Mouse (Mus musculus): ENCODE measurements around the gene Naa50. TPM values are rescaled to one million over a fixed set of nuclear protein-coding genes. Genes with fewer than 3 reads are reported as not detected.

Naa50 gene
- polyA plus RNA-seq, 1 experiment: 170 TPM

GRCm38 (mm10) chr16:44149002-44149767 is 9.6 kb downstream of the Naa50 start:
- no peak overlapping the region for H3K27ac ChIP-seq (ENCODE audit: insufficient read depth, low read length)
- no peaks in the 10 kb centered on the region for H3K9me3 ChIP-seq (replicated peaks; ENCODE audit: control insufficient read depth, insufficient read depth, low read length, poor library complexity, severe bottlenecking)
- no peak overlapping the region for H3K4me3 ChIP-seq (ENCODE audit: low read depth, low read length)
- H3K4me1 ChIP-seq (ENCODE audit: control insufficient read depth, insufficient read depth, low read length): no peaks in the 10 kb centered on the region
- no peak overlapping the region for H3K9ac ChIP-seq (ENCODE audit: low read depth, poor library complexity, severe bottlenecking)
- peaks cover 3% of the 10 kb centered on the region; the same call in 1 of the 2 replicates for H3K36me3 ChIP-seq (ENCODE audit: control insufficient read depth, insufficient read depth, low read length, poor library complexity, severe bottlenecking)
- no peaks in the 10 kb centered on the region for H3K27me3 ChIP-seq (ENCODE audit: control insufficient read depth, insufficient read depth, low read length, poor library complexity, severe bottlenecking)
- TF ChIP-seq EP300 (IDR thresholded peaks at IDR 0.05; ENCODE audit: insufficient read depth, low read depth, low read length): no peak
- TF ChIP-seq POLR2A (IDR thresholded peaks at IDR 0.05; ENCODE audit: insufficient read depth, low read length): no peak
- no peak for TF ChIP-seq CTCF (IDR thresholded peaks at IDR 0.05; ENCODE audit: low read depth, low read length)

GRCm38 (mm10) chr16:44154497-44155057 is 14.9 kb downstream of the Naa50 start:
- H3K27ac ChIP-seq (ENCODE audit: insufficient read depth, low read length): no peak overlapping the region
- peak; percentile 6 for TF ChIP-seq CTCF (IDR thresholded peaks at IDR 0.05; ENCODE audit: low read depth, low read length)
- no peak for TF ChIP-seq POLR2A (IDR thresholded peaks at IDR 0.05; ENCODE audit: insufficient read depth, low read length)

GRCm38 (mm10) chr16:44159325-44159724 is 19.7 kb downstream of the Naa50 start:
- Histone ChIP-seq H3K4me3 (ENCODE audit: low read depth, low read length) (no peak overlapping the region), H3K4me1 (ENCODE audit: control insufficient read depth, insufficient read depth, low read length) (no peaks in the 10 kb centered on the region), H3K9me3 (replicated peaks; ENCODE audit: control insufficient read depth, insufficient read depth, low read length, poor library complexity, severe bottlenecking) (no peaks in the 10 kb centered on the region), H3K27ac (ENCODE audit: insufficient read depth, low read length) (no peak overlapping the region), H3K36me3 (ENCODE audit: control insufficient read depth, insufficient read depth, low read length, poor library complexity, severe bottlenecking) (peaks cover 31% of the 10 kb centered on the region), H3K27me3 (ENCODE audit: control insufficient read depth, insufficient read depth, low read length, poor library complexity, severe bottlenecking) (no peaks in the 10 kb centered on the region), H3K9ac (ENCODE audit: low read depth, poor library complexity, severe bottlenecking) (no peak overlapping the region)
- TF ChIP-seq CTCF (IDR thresholded peaks at IDR 0.05; ENCODE audit: low read depth, low read length): no peak
- no peak for TF ChIP-seq EP300 (IDR thresholded peaks at IDR 0.05; ENCODE audit: insufficient read depth, low read depth, low read length)
- no peak for TF ChIP-seq POLR2A (IDR thresholded peaks at IDR 0.05; ENCODE audit: insufficient read depth, low read length)

More at GRCm38 (mm10) chr16:44154497-44155057, 14.9 kb downstream of the Naa50 start:
- H3K4me3 ChIP-seq (ENCODE audit: low read depth, low read length): no peak overlapping the region
- no peaks in the 10 kb centered on the region for H3K9me3 ChIP-seq (replicated peaks; ENCODE audit: control insufficient read depth, insufficient read depth, low read length, poor library complexity, severe bottlenecking)
- no peak overlapping the region for H3K9ac ChIP-seq (ENCODE audit: low read depth, poor library complexity, severe bottlenecking)
- no peaks in the 10 kb centered on the region for H3K27me3 ChIP-seq (ENCODE audit: control insufficient read depth, insufficient read depth, low read length, poor library complexity, severe bottlenecking)
- no peaks in the 10 kb centered on the region for H3K4me1 ChIP-seq (ENCODE audit: control insufficient read depth, insufficient read depth, low read length)
- peaks cover 27% of the 10 kb centered on the region for H3K36me3 ChIP-seq (ENCODE audit: control insufficient read depth, insufficient read depth, low read length, poor library complexity, severe bottlenecking)

GRCm38 (mm10) chr16:44163831-44164230 is 24.2 kb downstream of the Naa50 start:
- Histone ChIP-seq H3K27me3 (ENCODE audit: control insufficient read depth, insufficient read depth, low read length, poor library complexity, severe bottlenecking) (no peaks in the 10 kb centered on the region), H3K9me3 (replicated peaks; ENCODE audit: control insufficient read depth, insufficient read depth, low read length, poor library complexity, severe bottlenecking) (no peaks in the 10 kb centered on the region), H3K36me3 (ENCODE audit: control insufficient read depth, insufficient read depth, low read length, poor library complexity, severe bottlenecking) (peaks cover 12% of the 10 kb centered on the region), H3K4me3 (ENCODE audit: low read depth, low read length) (no peak overlapping the region), H3K4me1 (ENCODE audit: control insufficient read depth, insufficient read depth, low read length) (no peaks in the 10 kb centered on the region), H3K9ac (ENCODE audit: low read depth, poor library complexity, severe bottlenecking) (no peak overlapping the region), H3K27ac (ENCODE audit: insufficient read depth, low read length) (no peak overlapping the region)
- TF ChIP-seq EP300 (IDR thresholded peaks at IDR 0.05; ENCODE audit: insufficient read depth, low read depth, low read length) (no peak), CTCF (IDR thresholded peaks at IDR 0.05; ENCODE audit: low read depth, low read length) (no peak), POLR2A (IDR thresholded peaks at IDR 0.05; ENCODE audit: insufficient read depth, low read length) (no peak)

- H3K4me3 ChIP-seq (ENCODE audit: low read depth, low read length): no peak overlapping the region
- peaks cover under 1% of the 10 kb centered on the region for H3K36me3 ChIP-seq (ENCODE audit: control insufficient read depth, insufficient read depth, low read length, poor library complexity, severe bottlenecking)
- TF ChIP-seq EP300 (IDR thresholded peaks at IDR 0.05; ENCODE audit: insufficient read depth, low read depth, low read length) (no peak), CTCF (IDR thresholded peaks at IDR 0.05; ENCODE audit: low read depth, low read length) (no peak), POLR2A (IDR thresholded peaks at IDR 0.05; ENCODE audit: insufficient read depth, low read length) (no peak)
- H3K9me3 ChIP-seq (replicated peaks; ENCODE audit: control insufficient read depth, insufficient read depth, low read length, poor library complexity, severe bottlenecking): no peaks in the 10 kb centered on the region
- H3K9ac ChIP-seq (ENCODE audit: low read depth, poor library complexity, severe bottlenecking): no peak overlapping the region
- no peaks in the 10 kb centered on the region for H3K27me3 ChIP-seq (ENCODE audit: control insufficient read depth, insufficient read depth, low read length, poor library complexity, severe bottlenecking)
- no peaks in the 10 kb centered on the region for H3K4me1 ChIP-seq (ENCODE audit: control insufficient read depth, insufficient read depth, low read length)
- no peak overlapping the region for H3K27ac ChIP-seq (ENCODE audit: insufficient read depth, low read length)
Measured at GRCm38 (mm10) chr16:44165182-44165581, 25.6 kb downstream of the Naa50 start.

- Histone ChIP-seq H3K4me1 (ENCODE audit: control insufficient read depth, insufficient read depth, low read length) (no peaks in the 10 kb centered on the region), H3K27me3 (ENCODE audit: control insufficient read depth, insufficient read depth, low read length, poor library complexity, severe bottlenecking) (no peaks in the 10 kb centered on the region), H3K36me3 (ENCODE audit: control insufficient read depth, insufficient read depth, low read length, poor library complexity, severe bottlenecking) (no peaks in the 10 kb centered on the region), H3K9ac (ENCODE audit: low read depth, poor library complexity, severe bottlenecking) (no peak overlapping the region), H3K9me3 (replicated peaks; ENCODE audit: control insufficient read depth, insufficient read depth, low read length, poor library complexity, severe bottlenecking) (no peaks in the 10 kb centered on the region), H3K27ac (ENCODE audit: insufficient read depth, low read length) (no peak overlapping the region), H3K4me3 (ENCODE audit: low read depth, low read length) (no peak overlapping the region)
- no peak for TF ChIP-seq CTCF (IDR thresholded peaks at IDR 0.05; ENCODE audit: low read depth, low read length)
- no peak for TF ChIP-seq POLR2A (IDR thresholded peaks at IDR 0.05; ENCODE audit: insufficient read depth, low read length)
- TF ChIP-seq EP300 (IDR thresholded peaks at IDR 0.05; ENCODE audit: insufficient read depth, low read depth, low read length): no peak
Measured at GRCm38 (mm10) chr16:44168990-44169389, 29.4 kb downstream of the Naa50 start.
